Mouse (Mus musculus) kidney, postnatal 0 days (tissue): ENCODE data around the gene Ryr1. TPM values are rescaled to one million over a fixed set of nuclear protein-coding genes. Genes with fewer than 3 reads are reported as not detected.
"Not testable (repeated sequence)": the region's sequence is repeated elsewhere in the genome, so short reads cannot be mapped to it uniquely, and the experiment has no call there.

Source experiments
- ATAC-seq: fragments of 200-750 bp; cut with Nextera tagmentation; replicated peaks from 2 replicates; pipeline ENCODE4 v1.8.0; 2017; ENCODE audit warnings: low read depth, moderate number of reproducible peaks, moderate TSS enrichment, moderate library complexity; ENCODE audit not compliant: low FRiP score
- DNase-seq: peaks from one replicate; pipeline ENCODE4 v3.0.0-alpha.2; 2016; ENCODE audit warnings: low spot score
- H3K27ac ChIP-seq: fragments of 300-500 bp; sonication (generic); 2 replicates; pipeline ENCODE4 v1.5.1; 2014; ENCODE audit warnings: mild to moderate bottlenecking
- H3K27me3 ChIP-seq: fragments of 300-500 bp; sonication (generic); 2 replicates; pipeline ENCODE4 v1.6.1; 2014; ENCODE audit warnings: low read length, mixed read lengths; ENCODE audit not compliant: insufficient read depth
- H3K36me3 ChIP-seq: fragments of 300-500 bp; sonication (generic); 2 replicates; pipeline ENCODE4 v1.6.1; 2014; ENCODE audit warnings: low read length, mixed read lengths; ENCODE audit not compliant: insufficient read depth
- H3K4me1 ChIP-seq: fragments of 300-500 bp; sonication (generic); replicated peaks from 2 replicates; pipeline ENCODE4 v1.6.1; 2014; ENCODE audit warnings: antibody characterized with exemption, low read length, mixed read lengths; ENCODE audit not compliant: insufficient read depth
- H3K4me2 ChIP-seq: fragments of 300-500 bp; sonication (generic); 2 replicates; pipeline ENCODE4 v1.6.1; 2014; ENCODE audit warnings: mild to moderate bottlenecking, low read length, moderate library complexity, mixed read lengths
- H3K4me3 ChIP-seq: fragments of 300-500 bp; sonication (generic); replicated peaks from 2 replicates; pipeline ENCODE4 v1.5.1; 2014; ENCODE audit warnings: low read depth, low read length
- H3K9ac ChIP-seq: fragments of 300-500 bp; sonication (generic); 2 replicates; pipeline ENCODE4 v1.6.1; 2014; ENCODE audit warnings: low read depth, low read length
- H3K9me3 ChIP-seq: fragments of 300-500 bp; sonication (generic); replicated peaks from 2 replicates; pipeline ENCODE4 v1.6.1; 2016; ENCODE audit warnings: low read length, inconsistent platforms, mixed read lengths
- CTCF ChIP-seq: IDR thresholded peaks from 2 replicates; pipeline ENCODE4 v1.5.1; 2016; ENCODE audit warnings: antibody characterized with exemption, low read depth, mild to moderate bottlenecking, moderate library complexity
- WGBS: fragments of 180-500 bp; shearing (Covaris S2); extraction: QIAGEN DNeasy Blood & Tissue Kit; methylation state at CpG from one replicate; pipeline ENCODE4 v1.1.7; 2014; 5-methylcytosine and 5-hydroxymethylcytosine counted together
- polyA plus RNA-seq: library from polyadenylated mRNA; unstranded; fragments of >200 nt; fragmentation: Nextera tagmentation; extraction: Ambion mirVana; gene quantifications from 2 replicates; pipeline ENCODE4 v1.2.1, GENCODE M21; 2015

Ryr1 gene
- polyA plus RNA-seq, 1 experiment from 2014 or later, result 0.17 TPM

- Histone ChIP-seq H3K27me3 (no peaks in the 10 kb centered on the region), H3K4me1 (peaks cover 6% of the 10 kb centered on the region; the same call in 1 of the 2 replicates), H3K36me3 (peaks cover 26% of the 10 kb centered on the region), H3K27ac (peak overlapping the region; percentile 42), H3K9me3 (no peaks in the 10 kb centered on the region), H3K9ac (no peak overlapping the region), H3K4me2 (no peak overlapping the region), H3K4me3 (no peak overlapping the region)
- 25% methylated on average over 12 of the region's 12 CpGs for WGBS
- ATAC-seq, result peak; percentile 61
- peak; percentile 83 for DNase-seq
- no peak for TF ChIP-seq CTCF
These were observed 155.1 kb downstream of the Ryr1 start for GRCm38 (mm10) chr7:28969672-28970394.

- 100% methylated on average over 1 of the region's 1 CpGs for WGBS
- no peak overlapping the region for H3K4me3 ChIP-seq
- H3K4me1 ChIP-seq, result peaks cover 6% of the 10 kb centered on the region; the same call in 1 of the 2 replicates
- H3K4me2 ChIP-seq, result no peak overlapping the region
- no peaks in the 10 kb centered on the region for H3K27me3 ChIP-seq
- peaks cover 21% of the 10 kb centered on the region for H3K36me3 ChIP-seq
- TF ChIP-seq CTCF, result no peak
- H3K9me3 ChIP-seq, result no peaks in the 10 kb centered on the region
- no peak for ATAC-seq
- H3K9ac ChIP-seq, result no peak overlapping the region
- no peak for DNase-seq
- peak overlapping the region; percentile 31; the same call in 1 of the 2 replicates for H3K27ac ChIP-seq
These were observed 155.7 kb downstream of the Ryr1 start for GRCm38 (mm10) chr7:28969271-28969670.

- not testable (repeated sequence) for H3K4me1 ChIP-seq, H3K27me3 ChIP-seq, H3K4me3 ChIP-seq, DNase-seq, H3K9me3 ChIP-seq, H3K27ac ChIP-seq, ATAC-seq, H3K4me2 ChIP-seq, H3K9ac ChIP-seq
- WGBS, result 94% methylated on average over 8 of the region's 8 CpGs
- 0 out of 2 replicates have a peak, but pooled peaks cover 10% of the 10 kb centered on the region for H3K36me3 ChIP-seq
These were observed 156.9 kb downstream of the Ryr1 start for GRCm38 (mm10) chr7:28968120-28968519.

DNA sequence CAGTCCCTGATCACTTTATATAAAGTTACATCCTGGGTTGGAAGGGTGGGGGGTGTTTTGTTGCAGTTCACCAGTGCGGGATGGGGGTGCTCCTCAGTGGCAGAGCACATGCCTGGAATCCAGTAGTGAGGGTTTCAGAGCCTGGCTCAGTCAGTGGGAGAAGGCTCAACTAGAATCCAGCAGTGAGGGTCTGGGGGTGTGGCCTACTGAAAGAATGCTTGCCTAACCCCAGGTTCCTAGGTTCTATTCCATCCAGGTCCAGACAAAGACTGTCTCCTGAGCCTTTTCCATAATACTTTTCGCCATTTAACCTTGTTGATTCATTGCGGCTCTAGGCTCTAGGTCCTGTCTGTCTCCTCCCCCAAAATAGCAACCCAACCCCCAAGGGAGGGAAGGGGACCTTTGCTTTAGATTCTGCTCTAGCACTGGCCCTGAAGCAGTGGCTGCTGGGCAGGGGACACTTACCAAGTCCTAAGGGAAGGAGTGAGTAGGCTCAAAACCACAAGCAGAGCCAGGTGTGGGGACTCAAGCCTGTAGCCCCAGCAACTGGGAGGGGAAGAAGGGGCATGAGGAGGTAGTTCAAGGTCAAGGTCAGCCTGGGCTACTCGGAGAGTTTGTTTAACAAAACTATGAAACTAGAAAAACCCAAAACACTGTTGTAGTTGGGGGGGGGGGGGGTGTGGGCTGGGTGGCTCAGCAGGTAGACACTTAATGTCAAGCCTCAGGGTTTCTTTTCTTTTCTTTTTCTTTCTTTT, 158.1 kb downstream of the Ryr1 start:
- Histone ChIP-seq H3K36me3 (0 out of 2 replicates have a peak, but pooled peaks cover 10% of the 10 kb centered on the region), H3K4me1 (peaks cover 6% of the 10 kb centered on the region; the same call in 1 of the 2 replicates), H3K27ac (0 out of 2 replicates have a peak overlapping the region, but pooled peaks have one; percentile 25), H3K4me3 (no peak overlapping the region), H3K4me2 (no peak overlapping the region), H3K27me3 (no peaks in the 10 kb centered on the region), H3K9me3 (no peaks in the 10 kb centered on the region), H3K9ac (no peak overlapping the region)
- WGBS, result 47% methylated on average over 4 of the region's 4 CpGs
- DNase-seq (no peak), ATAC-seq (no peak)
- TF ChIP-seq CTCF, result no peak

GRCm38 (mm10) chr7:28966181-28966580, 158.8 kb downstream of the Ryr1 start:
- H3K4me1 ChIP-seq, result peaks cover 6% of the 10 kb centered on the region; the same call in 1 of the 2 replicates
- H3K27me3 ChIP-seq, result no peaks in the 10 kb centered on the region
- 68% methylated on average over 5 of the region's 5 CpGs for WGBS
- no peaks in the 10 kb centered on the region for H3K9me3 ChIP-seq
- H3K27ac ChIP-seq, result no peak overlapping the region
- no peak overlapping the region for H3K9ac ChIP-seq
- no peak overlapping the region for H3K4me3 ChIP-seq
- no peak for ATAC-seq
- no peak for DNase-seq
- H3K36me3 ChIP-seq, result 0 out of 2 replicates have a peak, but pooled peaks cover 2% of the 10 kb centered on the region
- no peak for TF ChIP-seq CTCF
- no peak overlapping the region for H3K4me2 ChIP-seq

- peaks cover 6% of the 10 kb centered on the region; the same call in 1 of the 2 replicates for H3K4me1 ChIP-seq
- 70% methylated on average over 5 of the region's 5 CpGs for WGBS
- H3K9ac ChIP-seq, result no peak overlapping the region
- H3K4me2 ChIP-seq, result no peak overlapping the region
- ATAC-seq (no peak), DNase-seq (no peak)
- H3K27me3 ChIP-seq, result no peaks in the 10 kb centered on the region
- H3K27ac ChIP-seq, result no peak overlapping the region
- H3K36me3 ChIP-seq, result no peaks in the 10 kb centered on the region
- no peak for TF ChIP-seq CTCF
- H3K4me3 ChIP-seq, result no peak overlapping the region
- H3K9me3 ChIP-seq, result no peaks in the 10 kb centered on the region
These were observed 159.6 kb downstream of the Ryr1 start for GRCm38 (mm10) chr7:28965346-28965840.
